Mouse (Mus musculus) limb, embryonic 10.5 days (tissue): ENCODE data around the gene Il22ra2. TPM values are rescaled to one million over a fixed set of nuclear protein-coding genes. Genes with fewer than 3 reads are reported as not detected.

Experiments
- polyA plus RNA-seq: library from polyadenylated mRNA; unstranded; fragments of >200 nt; fragmentation: Nextera tagmentation; extraction: Ambion mirVana; gene quantifications from 2 replicates; pipeline ENCODE4 v1.2.1, GENCODE M21; 2016

Il22ra2 gene
- polyA plus RNA-seq, 1 experiment from 2014 or later: not detected

Other genes starting within 250 kb of the Il22ra2 start
- gene Ifngr1, start 30.0 kb upstream of the Il22ra2 start, polyA plus RNA-seq: 28.1 and 34.6 TPM in 2 replicates
- gene Il20ra, start 90.6 kb downstream of the Il22ra2 start, polyA plus RNA-seq: 0.06 and 0.20 TPM in 2 replicates
- 1.1 and 1.4 TPM in 2 replicates for gene Slc35d3, start 229.5 kb downstream of the Il22ra2 start, polyA plus RNA-seq